Mouse (Mus musculus) liver, embryonic 14 days (tissue): Measurements from ENCODE around the gene Ptgis. TPM values are rescaled to one million over a fixed set of nuclear protein-coding genes. Genes with fewer than 3 reads are reported as not detected.

Source experiments
- polyA plus RNA-seq: library from polyadenylated mRNA; depleted of rRNA; stranded (reverse); fragments of >200 nt; gene quantifications from 2 replicates; pipeline ENCODE4 v1.2.3, GENCODE M21; 2012; rRNA removed

Gene Ptgis
- polyA plus RNA-seq: 0.33 and 0.60 TPM in 2 replicates

DNA sequence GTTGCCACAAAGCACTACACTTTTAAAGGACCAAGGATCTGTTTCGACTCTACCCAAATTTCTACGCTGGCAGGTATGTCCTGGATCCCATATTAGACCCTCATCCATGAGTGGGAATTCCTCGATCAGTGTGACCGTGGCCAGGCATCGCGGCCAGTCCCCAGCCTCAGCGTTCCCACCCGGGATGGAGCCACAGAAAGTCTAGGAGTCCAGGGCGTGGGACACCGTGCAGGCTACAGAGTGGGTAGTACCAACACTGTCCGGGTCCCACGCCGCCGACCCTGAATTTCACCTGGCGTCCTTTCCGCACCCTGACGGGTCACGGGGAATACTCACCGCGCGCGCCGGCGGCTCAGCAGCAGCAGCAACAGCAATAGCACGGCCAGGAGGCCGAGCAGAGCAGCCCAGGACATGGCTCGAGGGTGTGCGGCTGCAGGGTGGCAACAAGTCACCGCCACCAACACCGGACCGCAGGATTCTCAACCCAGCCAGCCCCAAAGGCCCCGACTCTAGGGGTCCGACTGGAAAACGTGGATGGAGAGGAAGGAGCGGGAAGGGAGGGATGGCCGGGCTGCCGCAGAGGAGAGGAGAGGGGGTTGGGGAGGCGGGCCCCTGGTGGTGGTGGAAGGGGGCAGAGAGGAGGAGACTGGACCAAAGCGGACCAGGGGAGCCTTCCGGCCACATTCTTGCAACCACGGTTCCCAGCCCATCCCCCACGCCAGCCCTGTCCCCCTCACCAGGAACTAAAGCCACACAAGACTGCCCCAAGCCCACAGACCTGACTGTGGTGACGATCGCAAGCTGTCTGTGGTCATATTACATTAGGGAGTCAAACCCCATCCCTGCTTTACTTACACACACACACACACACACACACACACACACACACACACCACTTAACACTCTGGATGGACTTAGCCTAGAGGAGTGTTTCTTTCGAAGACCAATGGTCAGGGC, at the start of gene Ptgis:
Gene Ptgis, minus strand, starts transcription at position 597 of the 957 bp plus-strand sequence.

DNA sequence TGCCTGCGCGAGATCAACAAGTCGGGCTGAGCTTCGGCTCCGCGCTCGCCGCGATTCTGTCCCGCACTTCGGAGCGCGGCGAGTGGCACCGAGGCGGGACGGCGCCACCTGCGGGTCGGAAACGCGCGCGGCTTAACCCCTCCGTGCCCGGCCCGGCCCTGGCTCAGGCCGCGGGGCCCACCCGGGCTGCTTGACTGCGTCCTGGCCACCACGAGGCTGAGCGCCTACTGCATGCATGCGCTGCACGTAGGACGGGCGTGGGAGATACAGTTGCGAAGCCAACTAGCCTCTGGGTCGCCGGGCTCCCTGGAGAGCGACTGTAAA, 50.4 kb downstream of the Ptgis start, which contains the start of gene Kcnb1:
Gene Kcnb1, minus strand, starts transcription at position 80 of the 324 bp plus-strand sequence.

Other genes with a start within 250 kb of the Ptgis start
- 9.8 and 12.1 TPM in 2 replicates for gene Stau1, start 244.3 kb downstream of the Ptgis start, polyA plus RNA-seq
- 39.4 and 41.2 TPM in 2 replicates for gene Ddx27, start 225.4 kb downstream of the Ptgis start, polyA plus RNA-seq
- gene Znfx1, start 177.6 kb downstream of the Ptgis start, polyA plus RNA-seq: 6.2 and 8.8 TPM in 2 replicates
- 0.08 and 0.14 TPM in 2 replicates for gene Kcnb1, start 50.4 kb downstream of the Ptgis start, polyA plus RNA-seq
- gene B4galt5, start 108.6 kb upstream of the Ptgis start, polyA plus RNA-seq: 2.4 and 2.9 TPM in 2 replicates
- 12.7 and 14.7 TPM in 2 replicates for gene Slc9a8, start 181.1 kb upstream of the Ptgis start, polyA plus RNA-seq